In genomic region chr11:114653664-114654063, GRCm38 (mm10) we compare ENCODE assay signal across 25 mouse cellular contexts. TPM values are rescaled to one million over a fixed set of nuclear protein-coding genes. Genes with fewer than 3 reads are reported as not detected.
A peak's percentile ranks its signal among the peaks of the same experiment; 100 is the strongest.
DNase-seq lines count a peak whose midpoint lies in the region; ATAC-seq and TF ChIP-seq lines count a peak whose summit lies in the region.
"Had no signal": no experiment of that assay in that cellular context is flagged by ENCODE, and none has a peak within 500 bp of the region (broad histone marks: within the 10 kb centered on the region; RNA-seq: fewer than 3 reads in every experiment).

No protein-coding gene starts in this region.

- H3K9me3 ChIP-seq in heart, embryonic 10.5 days: no peaks in the 10 kb centered on the region
- H3K9me3 ChIP-seq in midbrain, postnatal 0 days (ENCODE audit: low read length): no peaks in the 10 kb centered on the region
- H3K9me3 ChIP-seq: embryonic facial prominence, embryonic 10.5 days; embryonic facial prominence, embryonic 12.5 days; forebrain, embryonic 13.5 days; forebrain, embryonic 15.5 days had no signal

- no peak overlapping the region for H3K4me2 ChIP-seq in midbrain, postnatal 0 days (ENCODE audit: low read depth, low read length, poor library complexity, severe bottlenecking)
- H3K4me2 ChIP-seq: embryonic facial prominence, embryonic 12.5 days; forebrain, embryonic 13.5 days; forebrain, embryonic 15.5 days had no signal

- peak; percentile 90 for DNase-seq in heart, adult 11 months
- no peak for DNase-seq in heart, embryonic 10.5 days (ENCODE audit: low spot score)
- no peak for DNase-seq in midbrain, postnatal 0 days (ENCODE audit: low spot score)
- no peak for DNase-seq in layer of hippocampus, postnatal 36 days
- DNase-seq in cerebellum, postnatal 10 days: no peak
- DNase-seq: adrenal gland, adult 8-10 months; adrenal gland, postnatal 14 days; adrenal gland, postnatal 36 days; B cell, adult 2 months; cerebellum, adult 11-12 months; cerebellum, adult 2 months; cerebellum, adult 9-10 months; cerebellum, postnatal 14 days; cerebellum, postnatal 36 days; forebrain, postnatal 0 days had no signal

- ATAC-seq in granulocyte monocyte progenitor cell, adult 5-6 weeks (replicated peaks; ENCODE audit: poor library complexity, severe bottlenecking): peak; percentile 57
- peak; percentile 53 for ATAC-seq in megakaryocyte, adult 5-6 weeks (ENCODE audit: poor library complexity, severe bottlenecking)
- no peak for ATAC-seq in midbrain, postnatal 0 days (ENCODE audit: low FRiP score)
- ATAC-seq: activated CD4-positive, CD25-positive, alpha-beta regulatory T cell, adult 4 months; CD4-positive, CD25-positive, alpha-beta regulatory T cell, adult 4 months; forebrain, embryonic 13.5 days; forebrain, embryonic 15.5 days; forebrain, postnatal 0 days; Patski had no signal

- no peak overlapping the region for H3K27ac ChIP-seq in heart, embryonic 10.5 days
- H3K27ac ChIP-seq in midbrain, postnatal 0 days (ENCODE audit: low read depth, low read length): no peak overlapping the region
- H3K27ac ChIP-seq: embryonic facial prominence, embryonic 10.5 days; embryonic facial prominence, embryonic 12.5 days; forebrain, embryonic 13.5 days; forebrain, embryonic 15.5 days had no signal

- H3K4me3 ChIP-seq in heart, embryonic 10.5 days: no peak overlapping the region
- no peak overlapping the region for H3K4me3 ChIP-seq in midbrain, postnatal 0 days (ENCODE audit: low read depth, low read length)
- H3K4me3 ChIP-seq: embryonic facial prominence, embryonic 10.5 days; embryonic facial prominence, embryonic 12.5 days; forebrain, embryonic 13.5 days; forebrain, embryonic 15.5 days had no signal

- H3K9ac ChIP-seq in midbrain, postnatal 0 days (replicated peaks; ENCODE audit: low read length, poor library complexity, severe bottlenecking): no peak overlapping the region
- H3K9ac ChIP-seq: embryonic facial prominence, embryonic 12.5 days; forebrain, embryonic 13.5 days; forebrain, embryonic 15.5 days; forebrain, postnatal 0 days had no signal

- peaks cover 9% of the 10 kb centered on the region; the same call in 1 of the 2 replicates for H3K4me1 ChIP-seq in heart, embryonic 10.5 days
- peaks cover 4% of the 10 kb centered on the region; the same call in 1 of the 2 replicates for H3K4me1 ChIP-seq in midbrain, postnatal 0 days (ENCODE audit: insufficient read depth, low read length)
- H3K4me1 ChIP-seq: embryonic facial prominence, embryonic 12.5 days had no signal

- peaks cover 44% of the 10 kb centered on the region for H3K27me3 ChIP-seq in heart, embryonic 10.5 days (ENCODE audit: insufficient read depth, poor library complexity, severe bottlenecking)
- H3K27me3 ChIP-seq in midbrain, postnatal 0 days (ENCODE audit: insufficient read depth, low read length): 0 out of 2 replicates have a peak, but pooled peaks cover 4% of the 10 kb centered on the region

- H3K36me3 ChIP-seq in heart, embryonic 10.5 days: no peaks in the 10 kb centered on the region
- no peaks in the 10 kb centered on the region for H3K36me3 ChIP-seq in midbrain, postnatal 0 days (ENCODE audit: insufficient read depth, low read length)
- H3K36me3 ChIP-seq: embryonic facial prominence, embryonic 10.5 days; embryonic facial prominence, embryonic 12.5 days; forebrain, embryonic 15.5 days; G1E had no signal

- 81% methylated on average over 6 of the region's 6 CpGs for WGBS in heart, embryonic 10.5 days
- WGBS in midbrain, postnatal 0 days: 81% methylated on average over 6 of the region's 6 CpGs

- no peak for TF ChIP-seq CTCF in midbrain, postnatal 0 days (IDR thresholded peaks at IDR 0.05)

RNA-seq across cellular contexts. Expression of gene Rpl38, which starts 14.7 kb away (rescaled TPM):
- 789 and 902 TPM in 2 replicates for polyA plus RNA-seq in heart, embryonic 10.5 days (2016; fragmentation: Nextera tagmentation; extraction: Ambion mirVana)
- 2,916 and 3,176 TPM in 2 replicates for total RNA-seq in granulocyte monocyte progenitor cell, adult 5-6 weeks (2014; fragmentation: Nextera tagmentation)
- 2,043 and 3,376 TPM in 2 replicates for total RNA-seq in granulocyte monocyte progenitor cell, adult 5-6 weeks (2017)
- total RNA-seq in megakaryocyte, adult 5-6 weeks (2015): 716 and 867 TPM in 2 replicates
- 2,870 and 3,242 TPM in 2 replicates for total RNA-seq in megakaryocyte, adult 5-6 weeks (2017)
- total RNA-seq in midbrain, postnatal 0 days (2014; rRNA removed): 903 and 1,541 TPM in 2 replicates
- 889 and 977 TPM in 2 replicates for polyA plus RNA-seq in midbrain, postnatal 0 days (2015; fragmentation: Nextera tagmentation; extraction: Ambion mirVana)
- 100 to 1,000 TPM; 846 to 926 TPM for total RNA-seq in layer of hippocampus, postnatal 36 days (2021)

RNA-seq across cellular contexts. Expression of gene Ttyh2, which starts 21.6 kb away (rescaled TPM):
- 4.8 and 4.9 TPM in 2 replicates for polyA plus RNA-seq in heart, embryonic 10.5 days (2016; fragmentation: Nextera tagmentation; extraction: Ambion mirVana)
- 6.5 and 8.7 TPM in 2 replicates for total RNA-seq in granulocyte monocyte progenitor cell, adult 5-6 weeks (2014; fragmentation: Nextera tagmentation)
- 4.0 and 4.9 TPM in 2 replicates for total RNA-seq in granulocyte monocyte progenitor cell, adult 5-6 weeks (2017)
- total RNA-seq in megakaryocyte, adult 5-6 weeks (2015): 0.27 and 0.40 TPM in 2 replicates
- total RNA-seq in megakaryocyte, adult 5-6 weeks (2017): 0.73 and 0.88 TPM in 2 replicates
- total RNA-seq in midbrain, postnatal 0 days (2014; rRNA removed): 42.8 and 58.2 TPM in 2 replicates
- polyA plus RNA-seq in midbrain, postnatal 0 days (2015; fragmentation: Nextera tagmentation; extraction: Ambion mirVana): 27.1 and 29.4 TPM in 2 replicates
- 10 to 100 TPM; 29.5 to 30.6 TPM for total RNA-seq in layer of hippocampus, postnatal 36 days (2021)
